Mouse (Mus musculus): Measurements from ENCODE around the gene Katnb1. TPM values are rescaled to one million over a fixed set of nuclear protein-coding genes. Genes with fewer than 3 reads are reported as not detected.
A peak's percentile ranks its signal among the peaks of the same experiment; 100 is the strongest.

Katnb1 gene
- total RNA-seq, 2 experiments from 2014 or later, result 6.4 to 7.6 TPM

DNA sequence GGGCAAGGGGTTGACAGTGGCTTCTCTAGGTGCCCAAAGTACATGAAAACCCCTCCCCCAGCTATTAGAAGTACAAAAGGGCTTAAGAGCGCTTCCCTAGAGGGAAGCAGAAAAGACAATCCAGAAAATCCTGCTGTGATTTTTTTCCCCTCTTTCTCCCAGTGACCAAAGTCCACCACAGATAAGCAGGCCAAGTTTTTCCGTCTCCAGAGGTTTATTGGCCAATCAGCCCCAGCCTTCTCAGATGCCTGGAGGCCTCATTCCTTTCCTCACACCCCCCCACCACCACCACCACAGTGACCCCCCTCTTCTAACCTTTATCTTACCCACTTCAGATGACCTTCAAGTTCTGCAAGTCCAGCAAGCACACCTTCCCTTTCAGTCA lies 63.6 kb downstream of the Katnb1 start:
- no peak overlapping the region for H3K4me3 ChIP-seq
- peak overlapping the region; percentile 92 for H3K27ac ChIP-seq
- DNase-seq, result no peak
- no peak for TF ChIP-seq CTCF (IDR thresholded peaks at IDR 0.05)
- intact Hi-C loops (cut with DNase I), result no loop called here

- Histone ChIP-seq H3K4me3 (no peak overlapping the region), H3K27ac (no peak overlapping the region)
- intact Hi-C loops (cut with DNase I), result no loop called here
- no peak for DNase-seq
- TF ChIP-seq CTCF (IDR thresholded peaks at IDR 0.05), result no peak
These were observed 65.2 kb downstream of the Katnb1 start for GRCm38 (mm10) chr8:95146044-95146745.

- no peak overlapping the region for H3K4me3 ChIP-seq
- no peak for TF ChIP-seq CTCF (IDR thresholded peaks at IDR 0.05)
- intact Hi-C loops (cut with DNase I), result no loop called here
- H3K27ac ChIP-seq, result no peak overlapping the region
- no peak for DNase-seq
These were observed 65.9 kb downstream of the Katnb1 start for GRCm38 (mm10) chr8:95146846-95147245.

DNA sequence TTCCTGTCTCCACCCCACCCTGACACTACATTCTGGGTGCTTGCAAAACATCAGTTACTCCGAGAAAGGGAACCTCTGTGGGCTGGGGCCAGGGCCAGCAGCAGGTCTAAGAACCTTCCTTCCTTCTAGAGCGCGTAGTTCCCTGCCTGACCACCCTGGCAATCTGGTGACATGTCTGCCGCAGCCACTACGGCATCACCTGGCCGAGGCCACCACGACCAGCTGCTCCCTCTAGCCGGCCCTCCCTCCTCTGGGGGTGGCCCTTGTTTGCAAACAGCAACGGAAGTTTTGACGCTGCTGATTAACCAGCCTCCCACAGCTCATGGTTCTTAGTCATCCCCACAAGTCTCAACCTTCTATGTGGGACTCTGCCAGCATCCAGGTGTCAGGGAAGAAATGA lies 68.4 kb downstream of the Katnb1 start:
- intact Hi-C loops (cut with DNase I), result no loop called here
- Histone ChIP-seq H3K27ac (no peak overlapping the region), H3K4me3 (no peak overlapping the region)
- no peak for TF ChIP-seq CTCF (IDR thresholded peaks at IDR 0.05)
- no peak for DNase-seq

- DNase-seq, result no peak
- no peak for TF ChIP-seq CTCF (IDR thresholded peaks at IDR 0.05)
- intact Hi-C loops (cut with DNase I), result no loop called here
- H3K4me3 ChIP-seq, result no peak overlapping the region
- H3K27ac ChIP-seq, result no peak overlapping the region
These were observed 69.6 kb downstream of the Katnb1 start for GRCm38 (mm10) chr8:95150608-95151007.

Other genes starting within 250 kb of the Katnb1 start
- 100 to 1,000 TPM; 359 to 480 TPM for gene Coq9, start 242.9 kb upstream of the Katnb1 start, total RNA-seq (2021)
- gene Ciapin1, start 242.8 kb upstream of the Katnb1 start, total RNA-seq (2021), result 10 to 100 TPM; 29.7 to 44.5 TPM
- gene Polr2c, start 223.7 kb upstream of the Katnb1 start, total RNA-seq (2021), result 10 to 100 TPM; 47.3 to 49.8 TPM
- gene Dok4, start 204.9 kb upstream of the Katnb1 start, total RNA-seq (2021), result 1 to 10 TPM; 2.7 to 6.1 TPM
- 1 to 10 TPM; 3.0 to 3.8 TPM for gene Ccdc102a, start 163.1 kb upstream of the Katnb1 start, total RNA-seq (2021)
- gene Adgrg5, start 157.5 kb upstream of the Katnb1 start, total RNA-seq (2021), result under 1 TPM in 1 of 2 experiments, not detected in 1; 0.28 TPM
- 10 to 100 TPM; 20.7 to 27.4 TPM for gene Adgrg1, start 106.4 kb upstream of the Katnb1 start, total RNA-seq (2021)
- under 1 TPM; 0.28 to 0.43 TPM for gene Adgrg3, start 63.5 kb upstream of the Katnb1 start, total RNA-seq (2021)
- not detected for gene Drc7, start 26.1 kb upstream of the Katnb1 start, total RNA-seq (2021)
- 10 to 100 TPM in 1 of 2 experiments, 1 to 10 TPM in 1; 5.2 to 11.4 TPM for gene Kifc3, start 121.6 kb downstream of the Katnb1 start, total RNA-seq (2021)
- under 1 TPM; 0.08 to 0.66 TPM for gene Cngb1, start 225.4 kb downstream of the Katnb1 start, total RNA-seq (2021)
- gene Tepp, start 229.4 kb downstream of the Katnb1 start, total RNA-seq (2021), result not detected